Mouse (Mus musculus) heart, adult 9 months (tissue): ENCODE results near the gene Atg2b.

Experiments used
- DNase-seq, 2 experiments: peaks; one replicate each; pipeline ENCODE4 v3.0.0; 2022; ENCODE audit warnings: low spot score in 2 of 2

The Atg2b gene

DNA sequence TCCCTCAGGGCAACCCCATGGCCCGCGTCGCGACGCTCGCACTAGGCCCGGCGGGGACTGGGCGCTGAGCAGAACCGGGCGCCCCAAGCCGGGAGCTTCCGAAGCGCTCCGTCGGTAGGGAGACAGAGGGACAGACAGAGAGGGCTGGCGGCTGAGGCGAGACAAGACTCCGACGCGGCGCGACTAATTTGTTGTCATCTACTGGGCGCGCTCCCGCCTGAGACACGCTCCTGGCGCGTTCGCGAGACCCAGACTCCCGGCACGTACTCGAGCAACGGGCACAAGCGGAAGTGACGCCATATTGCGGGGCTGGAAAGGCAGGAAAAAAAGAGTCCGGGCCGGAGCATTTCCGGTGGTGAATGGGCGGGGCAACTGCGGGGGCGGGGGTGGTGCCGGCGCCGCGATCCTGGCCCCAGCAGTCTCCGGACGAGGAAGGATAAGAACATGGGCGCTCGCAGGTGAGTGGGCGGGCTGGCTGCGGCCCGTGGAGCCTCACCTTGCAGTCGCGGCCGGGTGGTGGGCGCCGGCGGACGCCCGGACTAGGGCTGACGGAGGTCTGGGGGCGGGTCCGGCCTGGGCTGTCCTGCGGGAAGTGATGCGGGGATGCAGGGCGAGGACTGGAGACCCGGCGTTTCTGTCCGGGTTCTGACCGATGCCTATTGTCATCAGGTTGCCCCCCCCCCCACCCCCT, at the start of gene Atg2b:
TSS of gene Atg2b (minus strand) at position 211 of the 691 bp plus-strand sequence.
- peak; percentile 95 for DNase-seq

DNA sequence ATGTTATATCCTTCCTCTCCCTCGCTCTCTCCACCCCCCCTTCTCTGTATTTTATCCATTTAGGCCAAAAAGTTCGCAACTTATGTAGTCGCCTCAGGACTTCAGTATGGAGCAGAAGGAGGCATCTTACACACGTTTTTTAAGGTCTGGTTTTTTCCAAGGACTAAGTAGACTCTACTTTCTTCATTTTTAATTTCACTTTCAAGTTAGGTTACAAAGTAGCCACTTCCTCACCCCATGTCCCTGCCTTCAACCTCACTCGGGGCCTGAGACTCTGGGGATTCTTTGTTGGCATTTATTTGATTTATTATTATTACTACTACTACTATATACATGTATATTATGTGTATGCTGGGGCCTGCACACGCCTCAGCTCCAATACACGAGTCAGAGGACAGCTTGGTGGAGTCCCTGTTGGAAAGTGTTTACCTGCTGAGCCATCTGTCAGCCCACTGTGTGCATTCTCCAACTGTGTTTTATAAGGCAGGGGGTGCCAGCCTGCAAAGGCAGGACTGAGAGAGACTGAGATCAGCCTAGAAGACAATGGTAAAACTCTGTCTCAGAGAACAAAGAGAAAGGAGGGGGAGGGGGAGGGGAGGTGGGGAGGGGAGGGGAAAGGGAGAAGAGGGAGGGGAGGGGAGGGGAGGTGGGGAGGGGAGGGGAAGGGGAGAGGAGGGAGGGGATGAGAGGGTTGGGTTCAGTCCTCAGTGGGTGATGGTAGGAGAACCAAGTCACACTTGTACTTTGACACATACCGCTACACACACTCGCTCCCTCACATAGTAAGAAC, 48.6 kb upstream of the Atg2b start:
- no peak for DNase-seq

GRCm38 (mm10) chr12:105730851-105731460, 45.9 kb upstream of the Atg2b start:
- DNase-seq, result no peak

DNA sequence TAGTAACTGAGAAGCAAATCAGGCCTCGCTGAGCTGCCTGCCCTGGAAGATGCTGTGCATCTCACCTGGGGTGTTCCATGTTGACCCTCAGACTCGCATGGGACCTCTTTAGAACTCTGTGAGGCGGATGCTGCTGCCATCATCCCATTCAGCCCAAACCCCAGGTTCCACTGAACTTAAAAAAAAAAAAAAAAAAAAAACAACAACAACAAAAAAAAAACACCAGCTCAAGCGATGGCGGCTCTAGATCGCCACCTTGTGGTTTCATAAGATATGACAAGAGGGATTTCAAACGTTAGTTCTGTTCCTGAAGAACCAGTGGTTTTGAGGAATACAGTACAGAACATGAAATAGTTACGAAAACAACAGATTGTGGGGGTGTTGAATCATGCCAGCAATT, 43.0 kb upstream of the Atg2b start:
- no peak for DNase-seq

GRCm38 (mm10) chr12:105727268-105727667, 42.3 kb upstream of the Atg2b start:
- DNase-seq, result no peak

GRCm38 (mm10) chr12:105725736-105726135, 40.7 kb upstream of the Atg2b start:
- DNase-seq, result no peak

- DNase-seq, result no peak
Observed at GRCm38 (mm10) chr12:105724616-105725015, 39.6 kb upstream of the Atg2b start.

DNA sequence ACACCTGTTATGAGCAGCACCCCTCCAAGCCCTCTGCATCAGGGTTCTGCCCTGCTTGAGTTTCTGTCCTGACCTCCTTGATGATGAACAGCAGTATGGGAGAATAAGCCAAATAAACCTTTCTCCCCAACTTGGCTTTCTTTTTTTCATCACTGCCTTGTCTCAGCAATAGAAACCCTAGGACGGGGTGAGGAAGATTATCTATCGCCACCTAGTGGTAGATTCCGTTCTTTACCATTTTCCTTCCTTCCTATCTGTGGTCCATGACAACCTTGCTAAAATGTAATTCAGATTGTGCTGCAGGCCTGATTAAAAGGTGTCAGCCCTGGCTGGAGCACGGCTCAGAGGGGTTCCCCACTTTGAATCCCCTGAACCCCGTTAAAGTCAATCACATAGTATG, 37.6 kb upstream of the Atg2b start:
- DNase-seq, result no peak

- no peak for DNase-seq
Observed at GRCm38 (mm10) chr12:105721452-105722132, 36.6 kb upstream of the Atg2b start.

DNA sequence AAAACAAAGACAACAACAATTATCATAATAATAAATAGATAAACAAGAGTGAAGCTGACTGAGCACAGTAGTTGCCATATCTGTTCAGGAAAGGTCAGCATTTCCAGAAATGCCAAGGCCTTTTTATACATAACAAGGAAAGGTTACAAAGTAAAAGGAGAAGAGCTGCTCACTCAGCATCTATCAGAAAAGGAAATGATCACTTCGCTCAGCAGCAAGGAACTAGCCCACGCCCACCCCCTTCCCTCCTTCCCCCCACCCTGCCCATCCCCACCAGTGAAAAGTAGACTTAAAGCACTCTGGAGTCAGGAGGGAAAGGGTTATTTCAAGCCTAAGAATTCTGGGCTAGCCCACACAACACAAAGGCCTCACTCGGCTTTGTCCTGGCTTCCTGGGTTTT, 35.2 kb upstream of the Atg2b start:
- DNase-seq, result no peak

GRCm38 (mm10) chr12:105718616-105719015, 33.6 kb upstream of the Atg2b start:
- no peak for DNase-seq

DNA sequence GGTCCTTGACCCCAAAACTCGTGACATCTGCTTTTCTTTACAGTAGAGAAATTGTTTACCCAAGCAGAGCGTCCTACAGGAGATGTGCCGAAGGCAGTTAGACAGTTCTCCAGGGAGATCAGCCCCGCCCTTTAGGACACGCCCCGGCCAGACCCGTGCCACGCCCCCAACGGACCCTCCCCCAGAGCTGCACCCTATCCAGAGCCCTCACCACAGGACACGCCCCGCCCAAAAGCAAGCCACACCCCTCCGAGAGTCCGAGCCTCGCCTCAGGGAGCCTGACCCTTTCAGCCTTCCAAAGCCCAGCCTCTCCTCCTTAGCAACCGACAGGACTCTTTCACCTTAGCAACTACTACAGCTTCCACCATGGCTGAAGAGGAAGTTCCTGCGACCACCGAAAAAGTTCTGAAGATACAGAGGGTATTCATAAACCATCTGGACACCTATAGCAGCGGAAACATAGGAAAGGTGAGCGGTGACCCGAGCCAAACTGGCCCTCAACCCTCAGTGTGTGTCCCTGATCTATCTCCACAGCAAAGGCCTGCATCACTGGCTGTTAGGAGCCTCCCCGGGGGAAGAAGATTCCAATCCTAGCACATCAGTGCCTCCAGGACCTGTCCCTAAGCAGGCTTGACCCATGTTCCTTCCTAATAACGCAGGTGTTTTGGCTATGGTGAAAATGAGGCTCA, 20.9 kb upstream of the Atg2b start, which contains the start of gene Ak7:
TSS of gene Ak7 (plus strand) at position 178 of the 689 bp plus-strand sequence.
- peak; percentile 15 to 31 for DNase-seq

DNA sequence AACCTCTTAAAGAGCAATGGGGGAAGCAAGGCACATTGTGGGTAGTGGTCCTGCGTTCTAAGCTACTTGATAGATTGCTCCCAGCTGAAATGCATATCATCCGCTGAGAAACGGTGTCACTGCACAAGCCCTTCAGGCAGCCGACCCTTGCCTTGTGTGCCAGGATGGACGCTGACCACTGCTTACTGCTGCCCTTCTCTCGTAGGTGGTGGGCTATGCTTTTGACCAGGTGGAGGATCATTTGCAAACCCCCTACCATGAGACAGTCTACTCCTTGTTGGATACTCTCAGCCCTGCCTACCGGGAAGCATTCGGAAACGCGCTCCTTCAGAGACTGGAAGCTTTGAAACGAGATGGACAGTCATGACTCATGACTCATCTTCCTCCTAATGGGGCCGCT, 15.4 kb upstream of the Atg2b start:
- DNase-seq, result no peak

DNA sequence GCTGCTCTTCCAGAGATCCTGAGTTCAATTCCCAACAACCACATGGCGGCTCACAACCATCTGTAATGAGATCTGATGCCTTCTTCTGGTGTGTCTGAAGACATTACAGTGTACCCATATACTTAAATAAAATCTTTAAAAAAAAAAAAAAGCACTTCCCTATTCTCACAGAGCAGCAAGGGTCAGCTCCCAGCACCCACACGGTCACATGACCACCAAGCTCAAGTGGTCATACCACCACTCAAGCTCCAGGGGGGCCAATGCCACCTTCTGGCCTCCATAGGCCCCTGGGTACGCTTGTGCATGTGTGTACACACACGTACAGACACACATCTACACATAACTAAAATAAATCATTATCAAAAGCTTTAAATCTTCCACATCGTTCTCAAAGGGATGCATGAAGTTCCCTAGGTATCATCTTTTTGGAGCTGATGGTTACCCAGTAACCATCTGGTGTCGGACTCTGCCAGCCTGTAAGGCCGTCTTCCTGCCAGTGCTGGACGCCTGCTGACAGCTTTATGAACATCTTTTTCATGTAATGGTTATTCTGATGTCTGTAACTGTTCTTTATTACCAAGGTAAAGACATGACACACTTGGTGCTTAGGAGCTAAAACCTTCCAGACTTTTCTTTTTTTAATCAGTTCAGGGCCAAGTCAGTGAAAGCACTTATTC, 12.2 kb upstream of the Atg2b start:
- no peak for DNase-seq

- no peak for DNase-seq
Observed at GRCm38 (mm10) chr12:105695848-105696247, 10.8 kb upstream of the Atg2b start.

GRCm38 (mm10) chr12:105694021-105694420, 9.0 kb upstream of the Atg2b start:
- no peak for DNase-seq

GRCm38 (mm10) chr12:105689435-105689834, 4.4 kb upstream of the Atg2b start:
- no peak for DNase-seq

GRCm38 (mm10) chr12:105688546-105688945, 3.5 kb upstream of the Atg2b start:
- DNase-seq, result no peak

DNA sequence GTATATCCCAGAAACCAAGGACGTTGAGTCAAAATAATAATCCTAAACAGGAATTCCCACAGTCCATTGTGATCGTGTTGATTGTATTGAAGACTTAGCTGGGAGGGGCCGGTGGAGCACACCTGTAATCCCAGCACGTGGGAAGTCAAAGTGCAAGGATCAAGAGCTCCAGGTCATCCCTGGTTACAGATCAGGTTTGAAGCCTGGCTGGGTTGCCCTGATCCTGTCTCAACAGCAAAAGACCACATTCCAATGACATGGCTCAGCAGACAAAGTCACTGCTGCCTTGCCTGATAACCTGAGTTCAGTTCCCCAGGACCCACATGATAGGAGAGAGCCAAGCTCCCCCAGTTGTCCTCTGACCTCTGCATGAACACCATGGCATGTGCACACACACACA, 2.4 kb upstream of the Atg2b start:
- no peak for DNase-seq

- DNase-seq, result no peak
Observed at GRCm38 (mm10) chr12:105686791-105687190, 1.8 kb upstream of the Atg2b start.
